ENCODE assay signal across 9 mouse cellular contexts in the genomic region with DNA sequence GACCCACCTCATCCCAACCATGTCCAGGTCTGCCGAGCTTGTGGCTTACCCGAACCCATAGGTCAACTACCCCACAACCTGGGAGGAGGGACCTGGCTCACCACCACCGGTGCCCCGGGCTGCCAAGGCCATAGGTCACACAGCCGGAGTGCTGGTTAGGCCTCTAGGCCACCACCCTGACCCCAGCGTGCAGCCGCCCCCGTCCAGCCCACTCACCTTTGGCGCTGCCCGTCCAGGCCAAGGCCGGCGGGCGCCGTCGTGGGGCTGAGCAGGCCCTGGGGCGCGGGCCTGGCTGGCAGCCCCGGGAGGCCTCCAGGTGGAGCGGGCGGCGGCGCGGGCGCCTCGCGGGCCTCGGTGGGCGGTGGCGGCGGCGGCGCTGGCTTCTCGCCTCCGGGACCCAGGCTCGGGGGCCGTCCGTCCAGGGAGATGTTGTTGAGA. TPM values are rescaled to one million over a fixed set of nuclear protein-coding genes. Genes with fewer than 3 reads are reported as not detected.
A peak's percentile ranks its signal among the peaks of the same experiment; 100 is the strongest.
DNase-seq lines count a peak whose midpoint lies in the region; ATAC-seq and TF ChIP-seq lines count a peak whose summit lies in the region.
"Had no signal": no experiment of that assay in that cellular context is flagged by ENCODE, and none has a peak within 500 bp of the region (broad histone marks: within the 10 kb centered on the region; RNA-seq: fewer than 3 reads in every experiment).

No protein-coding gene starts in this region.

- TF ChIP-seq CTCF in lung, embryonic 14.5 days (IDR thresholded peaks at IDR 0.05; ENCODE audit: low read depth) = no peak
- no peak for TF ChIP-seq CTCF in kidney, postnatal 0 days (IDR thresholded peaks at IDR 0.05; ENCODE audit: low read depth)
- no peak for TF ChIP-seq CTCF in midbrain, postnatal 0 days (IDR thresholded peaks at IDR 0.05)

- H3K9me3 ChIP-seq in lung, embryonic 14.5 days (ENCODE audit: low read depth, low read length) = no peaks in the 10 kb centered on the region
- H3K9me3 ChIP-seq in forebrain, embryonic 13.5 days (replicated peaks) = no peaks in the 10 kb centered on the region
- no peaks in the 10 kb centered on the region for H3K9me3 ChIP-seq in kidney, postnatal 0 days (replicated peaks; ENCODE audit: low read length)
- H3K9me3 ChIP-seq in midbrain, postnatal 0 days (ENCODE audit: low read length) = no peaks in the 10 kb centered on the region

- no peaks in the 10 kb centered on the region for H3K27me3 ChIP-seq in lung, embryonic 14.5 days (ENCODE audit: insufficient read depth, low read length)
- 0 out of 2 replicates have a peak, but pooled peaks cover 10% of the 10 kb centered on the region for H3K27me3 ChIP-seq in forebrain, embryonic 13.5 days
- no peaks in the 10 kb centered on the region for H3K27me3 ChIP-seq in kidney, postnatal 0 days (ENCODE audit: insufficient read depth, low read length)
- no peaks in the 10 kb centered on the region for H3K27me3 ChIP-seq in midbrain, postnatal 0 days (ENCODE audit: insufficient read depth, low read length)

- peaks cover 18% of the 10 kb centered on the region for H3K4me1 ChIP-seq in lung, embryonic 14.5 days (ENCODE audit: insufficient read depth)
- peaks cover 15% of the 10 kb centered on the region for H3K4me1 ChIP-seq in brown adipose tissue, adult 24 weeks (ENCODE audit: control insufficient read depth, insufficient read depth, insufficient read length, low read length)
- peaks cover 43% of the 10 kb centered on the region for H3K4me1 ChIP-seq in forebrain, embryonic 13.5 days
- H3K4me1 ChIP-seq in kidney, postnatal 0 days (replicated peaks; ENCODE audit: insufficient read depth, low read length) = peaks cover 8% of the 10 kb centered on the region; the same call in 1 of the 2 replicates
- peaks cover 13% of the 10 kb centered on the region; the same call in 1 of the 2 replicates for H3K4me1 ChIP-seq in midbrain, postnatal 0 days (ENCODE audit: insufficient read depth, low read length)

- WGBS in lung, embryonic 14.5 days = under 1% methylated on average over 22 of the region's 37 CpGs
- under 1% methylated on average over 27 of the region's 37 CpGs for WGBS in forebrain, embryonic 13.5 days
- WGBS in kidney, postnatal 0 days = under 1% methylated on average over 24 of the region's 37 CpGs
- WGBS in midbrain, postnatal 0 days = under 1% methylated on average over 31 of the region's 37 CpGs

- peak overlapping the region; percentile 87 for H3K9ac ChIP-seq in lung, embryonic 14.5 days
- H3K9ac ChIP-seq in forebrain, embryonic 13.5 days = peak overlapping the region; percentile 93
- H3K9ac ChIP-seq in kidney, postnatal 0 days (ENCODE audit: low read depth, low read length) = peak overlapping the region; percentile 91
- peak overlapping the region; percentile 90 for H3K9ac ChIP-seq in midbrain, postnatal 0 days (replicated peaks; ENCODE audit: low read length, poor library complexity, severe bottlenecking)

- ATAC-seq in lung, embryonic 14.5 days (ENCODE audit: insufficient read depth) = peak; percentile 18
- ATAC-seq in forebrain, embryonic 13.5 days = peak; percentile 22
- ATAC-seq in kidney, postnatal 0 days (replicated peaks; ENCODE audit: low FRiP score, low read depth) = peak; percentile 33
- peak; percentile 36 for ATAC-seq in midbrain, postnatal 0 days (ENCODE audit: low FRiP score)

- peak overlapping the region; percentile 96 for H3K4me2 ChIP-seq in lung, embryonic 14.5 days
- H3K4me2 ChIP-seq in forebrain, embryonic 13.5 days = peak overlapping the region; percentile 98
- H3K4me2 ChIP-seq in kidney, postnatal 0 days (ENCODE audit: low read length) = peak overlapping the region; percentile 93
- H3K4me2 ChIP-seq in midbrain, postnatal 0 days (ENCODE audit: low read depth, low read length, poor library complexity, severe bottlenecking) = peak overlapping the region; percentile 89

- H3K27ac ChIP-seq in lung, embryonic 14.5 days (ENCODE audit: low read depth) = peak overlapping the region; percentile 72
- peak overlapping the region; percentile 7 for H3K27ac ChIP-seq in brown adipose tissue, adult 24 weeks (replicated peaks; ENCODE audit: low read depth, low read length)
- H3K27ac ChIP-seq in forebrain, embryonic 13.5 days = peak overlapping the region; percentile 65
- H3K27ac ChIP-seq in kidney, postnatal 0 days = peak overlapping the region; percentile 77; the same call in 1 of the 2 replicates
- H3K27ac ChIP-seq in midbrain, postnatal 0 days (ENCODE audit: low read depth, low read length) = peak overlapping the region; percentile 55

- peaks cover 22% of the 10 kb centered on the region for H3K36me3 ChIP-seq in lung, embryonic 14.5 days (ENCODE audit: insufficient read depth)
- H3K36me3 ChIP-seq in forebrain, embryonic 13.5 days (ENCODE audit: poor library complexity, severe bottlenecking) = peaks cover 18% of the 10 kb centered on the region; the same call in 1 of the 2 replicates
- peaks cover 3% of the 10 kb centered on the region; the same call in 1 of the 2 replicates for H3K36me3 ChIP-seq in kidney, postnatal 0 days (ENCODE audit: insufficient read depth, low read length)
- H3K36me3 ChIP-seq in midbrain, postnatal 0 days (ENCODE audit: insufficient read depth, low read length) = peaks cover 16% of the 10 kb centered on the region; the same call in 1 of the 2 replicates

- no peak for DNase-seq in lung, embryonic 14.5 days
- DNase-seq in lung, postnatal 36 days = no peak
- DNase-seq in kidney, postnatal 0 days (ENCODE audit: low spot score) = peak; percentile 19
- DNase-seq in midbrain, postnatal 0 days (ENCODE audit: low spot score) = no peak
- no peak for DNase-seq in adrenal gland, adult 2 months
- no peak for DNase-seq in spleen, adult 18-20 months

- peak overlapping the region; percentile 85 for H3K4me3 ChIP-seq in lung, embryonic 14.5 days (ENCODE audit: low read depth, low read length)
- peak overlapping the region; percentile 81 for H3K4me3 ChIP-seq in brown adipose tissue, adult 24 weeks (ENCODE audit: insufficient read depth, low read depth, low read length)
- peak overlapping the region; percentile 90 for H3K4me3 ChIP-seq in forebrain, embryonic 13.5 days
- H3K4me3 ChIP-seq in kidney, postnatal 0 days (replicated peaks; ENCODE audit: low read depth, low read length) = peak overlapping the region; percentile 79
- H3K4me3 ChIP-seq in midbrain, postnatal 0 days (ENCODE audit: low read depth, low read length) = peak overlapping the region; percentile 81

RNA-seq across cellular contexts. Expression of a gene that starts 0.4 kb away (rescaled TPM):
- 24.0 and 25.6 TPM in 2 replicates for polyA plus RNA-seq in lung, embryonic 14.5 days (2014; fragmentation: Nextera tagmentation; extraction: Ambion mirVana)
- 4.6 and 5.1 TPM in 2 replicates for polyA plus RNA-seq in brown adipose tissue, adult 24 weeks (2012; ENCODE audit: insufficient read depth, insufficient read length, missing spikeins)
- 11.0 and 12.7 TPM in 2 replicates for polyA plus RNA-seq in forebrain, embryonic 13.5 days (2015; fragmentation: Nextera tagmentation; extraction: Ambion mirVana)
- 12.0 and 13.1 TPM in 2 replicates for polyA plus RNA-seq in kidney, postnatal 0 days (2015; fragmentation: Nextera tagmentation; extraction: Ambion mirVana)
- total RNA-seq in midbrain, postnatal 0 days (2014; rRNA removed) = 59.1 and 67.9 TPM in 2 replicates
- polyA plus RNA-seq in midbrain, postnatal 0 days (2015; fragmentation: Nextera tagmentation; extraction: Ambion mirVana) = 32.6 and 37.8 TPM in 2 replicates
- 10 to 100 TPM; 13.1 to 14.7 TPM for total RNA-seq in adrenal gland, adult 2 months (2021)
- 19.4 and 28.8 TPM in 2 replicates for polyA plus RNA-seq in adrenal gland, adult 2 months (2012; rRNA removed)

RNA-seq across cellular contexts. Expression of a gene that starts 15.7 kb away (rescaled TPM):
- 630 and 724 TPM in 2 replicates for polyA plus RNA-seq in lung, embryonic 14.5 days (2014; fragmentation: Nextera tagmentation; extraction: Ambion mirVana)
- 875 and 1,284 TPM in 2 replicates for polyA plus RNA-seq in brown adipose tissue, adult 24 weeks (2012; ENCODE audit: insufficient read depth, insufficient read length, missing spikeins)
- 483 and 550 TPM in 2 replicates for polyA plus RNA-seq in forebrain, embryonic 13.5 days (2015; fragmentation: Nextera tagmentation; extraction: Ambion mirVana)
- 737 and 848 TPM in 2 replicates for polyA plus RNA-seq in kidney, postnatal 0 days (2015; fragmentation: Nextera tagmentation; extraction: Ambion mirVana)
- total RNA-seq in midbrain, postnatal 0 days (2014; rRNA removed) = 574 and 749 TPM in 2 replicates
- polyA plus RNA-seq in midbrain, postnatal 0 days (2015; fragmentation: Nextera tagmentation; extraction: Ambion mirVana) = 388 and 422 TPM in 2 replicates
- 100 to 1,000 TPM; 380 to 873 TPM for total RNA-seq in adrenal gland, adult 2 months (2021)
- polyA plus RNA-seq in adrenal gland, adult 2 months (2012; rRNA removed) = 1,054 and 1,398 TPM in 2 replicates

RNA-seq across cellular contexts. Expression of a gene that starts 16.8 kb away (rescaled TPM):
- polyA plus RNA-seq in lung, embryonic 14.5 days (2014; fragmentation: Nextera tagmentation; extraction: Ambion mirVana) = 1.9 and 2.3 TPM in 2 replicates
- not detected in 2 replicates for polyA plus RNA-seq in brown adipose tissue, adult 24 weeks (2012; ENCODE audit: insufficient read depth, insufficient read length, missing spikeins)
- not detected in 2 replicates for polyA plus RNA-seq in forebrain, embryonic 13.5 days (2015; fragmentation: Nextera tagmentation; extraction: Ambion mirVana)
- 0.29 and 0.33 TPM in 2 replicates for polyA plus RNA-seq in kidney, postnatal 0 days (2015; fragmentation: Nextera tagmentation; extraction: Ambion mirVana)
- total RNA-seq in midbrain, postnatal 0 days (2014; rRNA removed) = not detected in 2 replicates
- polyA plus RNA-seq in midbrain, postnatal 0 days (2015; fragmentation: Nextera tagmentation; extraction: Ambion mirVana) = not detected in 2 replicates
- not detected for total RNA-seq in adrenal gland, adult 2 months (2021)
- not detected in 2 replicates for polyA plus RNA-seq in adrenal gland, adult 2 months (2012; rRNA removed)
- total RNA-seq: neutrophil, adult 5-6 weeks had no signal

RNA-seq across cellular contexts. Expression of a gene that starts 47.2 kb away (rescaled TPM):
- 95.0 and 95.1 TPM in 2 replicates for polyA plus RNA-seq in lung, embryonic 14.5 days (2014; fragmentation: Nextera tagmentation; extraction: Ambion mirVana)
- 3.2 and 7.3 TPM in 2 replicates for polyA plus RNA-seq in brown adipose tissue, adult 24 weeks (2012; ENCODE audit: insufficient read depth, insufficient read length, missing spikeins)
- polyA plus RNA-seq in forebrain, embryonic 13.5 days (2015; fragmentation: Nextera tagmentation; extraction: Ambion mirVana) = 3.4 and 5.0 TPM in 2 replicates
- polyA plus RNA-seq in kidney, postnatal 0 days (2015; fragmentation: Nextera tagmentation; extraction: Ambion mirVana) = 48.6 and 62.4 TPM in 2 replicates
- total RNA-seq in midbrain, postnatal 0 days (2014; rRNA removed) = 5.9 and 8.9 TPM in 2 replicates
- polyA plus RNA-seq in midbrain, postnatal 0 days (2015; fragmentation: Nextera tagmentation; extraction: Ambion mirVana) = 1.8 and 1.9 TPM in 2 replicates
- total RNA-seq in adrenal gland, adult 2 months (2021) = 10 to 100 TPM; 30.7 to 35.0 TPM
- polyA plus RNA-seq in adrenal gland, adult 2 months (2012; rRNA removed) = 41.7 and 48.7 TPM in 2 replicates

Comparison
In these comparisons a context has a peak if more than half of its experiments do, and no peak if none do; other contexts are left out.
1. H3K27ac ChIP-seq: peak in every context shown above with its lines; median percentile 77 in kidney, postnatal 0 days; 72 in lung, embryonic 14.5 days; 65 in forebrain, embryonic 13.5 days; 55 in midbrain, postnatal 0 days; 7 in brown adipose tissue, adult 24 weeks.